ENCODE assay signal across 8 mouse cellular contexts in genomic region chr1:155050897-155051592, GRCm38 (mm10). TPM values are rescaled to one million over a fixed set of nuclear protein-coding genes. Genes with fewer than 3 reads are reported as not detected.
DNase-seq lines count a peak whose midpoint lies in the region; ATAC-seq and TF ChIP-seq lines count a peak whose summit lies in the region.

No protein-coding gene starts in this region.

- H3K27ac ChIP-seq in heart, postnatal 0 days (ENCODE audit: low read depth) = peak overlapping the region; percentile 83
- H3K27ac ChIP-seq in left cerebral cortex, adult 2 months = peak overlapping the region; percentile 90
- no peak overlapping the region for H3K27ac ChIP-seq in midbrain, embryonic 16.5 days (ENCODE audit: low read length)

- WGBS in heart, postnatal 0 days = 70% methylated on average over 9 of the region's 9 CpGs
- WGBS in midbrain, embryonic 16.5 days = 80% methylated on average over 9 of the region's 9 CpGs

- 0 out of 2 replicates have a peak overlapping the region, but pooled peaks have one; percentile 20 for H3K4me2 ChIP-seq in heart, postnatal 0 days (ENCODE audit: low read depth, low read length)
- no peak overlapping the region for H3K4me2 ChIP-seq in midbrain, embryonic 16.5 days (ENCODE audit: low read length)

- no peak overlapping the region for H3K9ac ChIP-seq in heart, postnatal 0 days (replicated peaks; ENCODE audit: low read depth, low read length)
- no peak overlapping the region for H3K9ac ChIP-seq in midbrain, embryonic 16.5 days (ENCODE audit: low read depth, low read length)

- intact Hi-C loops in heart, postnatal 14 days (cut with DNase I) = no loop called here
- intact Hi-C loops in left cerebral cortex, adult 2 months (cut with DNase I) = loop anchor here (1.0 to 2.0 kb wide), 3 partner anchors 12 to 32 kb away; no protein-coding TSS in a partner anchor

- DNase-seq in heart, postnatal 0 days (ENCODE audit: low spot score) = no peak
- no peak for DNase-seq in heart, postnatal 14 days
- DNase-seq in 3134 (ENCODE audit: extremely low read depth, insufficient read length, low spot score) (peak; percentile 56), NIH3T3 (ENCODE audit: low read depth) (peak; percentile 70)
- DNase-seq in left cerebral cortex, adult 2 months (ENCODE audit: extremely low spot score in 1 of 2, low spot score in 2 of 2) = peak in 1 of 2 experiments; percentile 60
- no peak for DNase-seq in urinary bladder, postnatal 10 days (ENCODE audit: low spot score)
- no peak for DNase-seq in retina, embryonic 14.5 days (ENCODE audit: low spot score)

- no peak for TF ChIP-seq EP300 in heart, postnatal 0 days (IDR thresholded peaks at IDR 0.05; ENCODE audit: low read depth)

- TF ChIP-seq CTCF in heart, postnatal 0 days (IDR thresholded peaks at IDR 0.05; ENCODE audit: low read depth) = no peak
- TF ChIP-seq CTCF in left cerebral cortex, adult 2 months (IDR thresholded peaks at IDR 0.05) = no peak

- H3K4me1 ChIP-seq in heart, postnatal 0 days (ENCODE audit: control insufficient read depth, insufficient read depth) = peaks cover 49% of the 10 kb centered on the region
- H3K4me1 ChIP-seq in midbrain, embryonic 16.5 days (ENCODE audit: control insufficient read depth, insufficient read depth, low read length) = peaks cover 25% of the 10 kb centered on the region

- ATAC-seq in heart, postnatal 0 days (ENCODE audit: insufficient read depth, low read depth) = no peak; the same call in 1 of the 2 replicates
- no peak for ATAC-seq in midbrain, embryonic 16.5 days

- H3K36me3 ChIP-seq in heart, postnatal 0 days (replicated peaks; ENCODE audit: control insufficient read depth, insufficient read depth, low read length) = no peaks in the 10 kb centered on the region
- H3K36me3 ChIP-seq in midbrain, embryonic 16.5 days (ENCODE audit: control insufficient read depth, insufficient read depth, low read length) = no peaks in the 10 kb centered on the region

- no peaks in the 10 kb centered on the region for H3K27me3 ChIP-seq in heart, postnatal 0 days (ENCODE audit: control insufficient read depth, insufficient read depth, low read length)
- H3K27me3 ChIP-seq in midbrain, embryonic 16.5 days (ENCODE audit: control insufficient read depth, insufficient read depth, low read depth, low read length) = no peaks in the 10 kb centered on the region

- no peak overlapping the region for H3K4me3 ChIP-seq in heart, postnatal 0 days (ENCODE audit: low read depth, low read length)
- H3K4me3 ChIP-seq in left cerebral cortex, adult 2 months = no peak overlapping the region
- H3K4me3 ChIP-seq in midbrain, embryonic 16.5 days (ENCODE audit: low read depth, low read length) = no peak overlapping the region

- H3K9me3 ChIP-seq in heart, postnatal 0 days (replicated peaks; ENCODE audit: control insufficient read depth, low read length) = no peaks in the 10 kb centered on the region
- H3K9me3 ChIP-seq in midbrain, embryonic 16.5 days (replicated peaks; ENCODE audit: control insufficient read depth, low read length, poor library complexity, severe bottlenecking) = no peaks in the 10 kb centered on the region

RNA-seq across cellular contexts. Expression of gene Ier5, which starts 48.4 kb away (rescaled TPM):
- total RNA-seq in heart, postnatal 0 days (2014; rRNA removed; ENCODE audit: low replicate concordance) = 50.4 and 56.2 TPM in 2 replicates
- polyA plus RNA-seq in heart, postnatal 0 days (2015; fragmentation: Nextera tagmentation; extraction: Ambion mirVana) = 3.1 and 3.9 TPM in 2 replicates
- 10 to 100 TPM; 13.6 to 15.4 TPM for total RNA-seq in heart, postnatal 14 days (2021)
- 10 to 100 TPM; 60.4 to 75.1 TPM for total RNA-seq in left cerebral cortex, adult 2 months (2021)
- 4.8 and 4.9 TPM in 2 replicates for polyA plus RNA-seq in midbrain, embryonic 16.5 days (2015; fragmentation: Nextera tagmentation; extraction: Ambion mirVana)

Comparison
In these comparisons a context has a peak if more than half of its experiments do, and no peak if none do; other contexts are left out.
1. DNase-seq: peak in 3134 (single experiment) and NIH3T3 (single experiment); none in heart, postnatal 0 days (single experiment), heart, postnatal 14 days (0 of 2), urinary bladder, postnatal 10 days (single experiment) and retina, embryonic 14.5 days (single experiment).